Mouse (Mus musculus): ENCODE results near the gene Ppil1. TPM values are rescaled to one million over a fixed set of nuclear protein-coding genes. Genes with fewer than 3 reads are reported as not detected.
A peak's percentile ranks its signal among the peaks of the same experiment; 100 is the strongest.
"Not testable (repeated sequence)": the region's sequence is repeated elsewhere in the genome, so short reads cannot be mapped to it uniquely, and the experiment has no call there.

Gene Ppil1
- polyA plus RNA-seq, 1 experiment from 2014 or later: 101 TPM

GRCm38 (mm10) chr17:29269349-29269706, 5.3 kb upstream of the Ppil1 start:
- peak overlapping the region; percentile 57 for H3K4me2 ChIP-seq (replicated peaks)
- peak overlapping the region; percentile 80 for H3K9ac ChIP-seq
- DNase-seq (ENCODE audit: low spot score) (no peak), ATAC-seq (ENCODE audit: low FRiP score) (no peak)
- H3K4me1 ChIP-seq (replicated peaks; ENCODE audit: control insufficient read depth, insufficient read depth, low read length): peaks cover 9% of the 10 kb centered on the region
- H3K27me3 ChIP-seq (ENCODE audit: control insufficient read depth, insufficient read depth, low read length): no peaks in the 10 kb centered on the region
- H3K27ac ChIP-seq: peak overlapping the region; percentile 82
- 18% methylated on average over 10 of the region's 10 CpGs for WGBS
- no peaks in the 10 kb centered on the region for H3K36me3 ChIP-seq (replicated peaks; ENCODE audit: control insufficient read depth, insufficient read depth)
- peak overlapping the region; percentile 63 for H3K4me3 ChIP-seq (replicated peaks; ENCODE audit: low read length)
- H3K9me3 ChIP-seq (ENCODE audit: control insufficient read depth, low read length): no peaks in the 10 kb centered on the region

GRCm38 (mm10) chr17:29268682-29269348, 4.8 kb upstream of the Ppil1 start, which contains the start of gene BC004004:
TSS of gene BC004004 (plus strand) at chr17:29268788.
- under 1% methylated on average over 63 of the region's 63 CpGs for WGBS
- Histone ChIP-seq H3K4me1 (replicated peaks; ENCODE audit: control insufficient read depth, insufficient read depth, low read length) (peaks cover 9% of the 10 kb centered on the region), H3K4me2 (replicated peaks) (peak within 1 kb of the TSS; percentile 57), H3K9me3 (ENCODE audit: control insufficient read depth, low read length) (no peaks in the 10 kb centered on the region), H3K27me3 (ENCODE audit: control insufficient read depth, insufficient read depth, low read length) (no peaks in the 10 kb centered on the region), H3K4me3 (replicated peaks; ENCODE audit: low read length) (peak within 1 kb of the TSS; percentile 63), H3K9ac (peak within 1 kb of the TSS; percentile 80), H3K36me3 (replicated peaks; ENCODE audit: control insufficient read depth, insufficient read depth) (no peaks in the 10 kb centered on the region), H3K27ac (peak within 1 kb of the TSS; percentile 82)
- DNase-seq (ENCODE audit: low spot score): peak; percentile 97
- ATAC-seq (ENCODE audit: low FRiP score): peak; percentile 91

DNA sequence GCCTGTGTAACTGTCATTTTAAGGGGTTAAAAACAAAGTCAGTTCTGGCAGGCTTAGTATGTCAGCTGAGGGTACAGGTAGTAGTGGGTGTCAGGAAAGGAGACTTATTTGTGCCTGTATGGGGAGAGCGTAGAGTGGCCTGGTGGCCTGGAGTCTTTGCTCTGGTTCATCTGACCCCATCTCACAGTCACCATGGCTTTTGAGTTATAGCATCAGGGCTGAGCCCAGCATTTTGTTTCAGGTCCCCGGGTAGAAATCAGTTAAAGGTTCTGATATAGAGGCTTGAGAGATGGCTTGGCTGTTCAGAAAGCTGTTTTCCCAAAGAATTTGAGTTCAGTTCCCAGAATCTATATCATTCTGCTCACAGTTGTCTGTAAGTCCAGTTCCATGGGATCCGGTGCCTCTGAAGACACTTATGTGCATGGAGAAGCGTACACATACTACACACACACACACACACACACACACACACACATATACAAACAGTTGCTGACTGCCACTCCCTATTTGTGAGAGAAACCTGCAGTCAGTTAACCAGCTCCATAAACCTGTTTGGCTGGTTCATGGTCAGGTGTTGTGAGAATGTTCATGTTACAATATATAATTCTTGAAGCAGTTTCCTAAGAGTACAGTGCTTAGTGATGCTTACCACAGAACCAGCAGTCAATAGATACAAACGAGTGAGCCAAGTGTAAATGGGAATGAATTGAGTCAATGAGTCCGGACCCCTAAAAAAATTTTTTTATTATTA, 4.1 kb upstream of the Ppil1 start:
- peak; percentile 4; the same call in 1 of the 2 replicates for ATAC-seq (ENCODE audit: low FRiP score)
- WGBS: 59% methylated on average over 6 of the region's 6 CpGs
- peak overlapping the region; percentile 82 for H3K27ac ChIP-seq
- no peak for DNase-seq (ENCODE audit: low spot score)
- H3K4me2 ChIP-seq (replicated peaks): peak overlapping the region; percentile 57
- peaks cover 12% of the 10 kb centered on the region for H3K4me1 ChIP-seq (replicated peaks; ENCODE audit: control insufficient read depth, insufficient read depth, low read length)
- H3K36me3 ChIP-seq (replicated peaks; ENCODE audit: control insufficient read depth, insufficient read depth): no peaks in the 10 kb centered on the region
- peak overlapping the region; percentile 63 for H3K4me3 ChIP-seq (replicated peaks; ENCODE audit: low read length)
- H3K9me3 ChIP-seq (ENCODE audit: control insufficient read depth, low read length): no peaks in the 10 kb centered on the region
- no peaks in the 10 kb centered on the region for H3K27me3 ChIP-seq (ENCODE audit: control insufficient read depth, insufficient read depth, low read length)
- peak overlapping the region; percentile 80 for H3K9ac ChIP-seq

GRCm38 (mm10) chr17:29267040-29267439, 3.1 kb upstream of the Ppil1 start:
- WGBS: 97% methylated on average over 2 of the region's 2 CpGs
- H3K27ac ChIP-seq; H3K9ac ChIP-seq; H3K4me2 ChIP-seq (replicated peaks); H3K9me3 ChIP-seq (ENCODE audit: control insufficient read depth, low read length); H3K27me3 ChIP-seq (ENCODE audit: control insufficient read depth, insufficient read depth, low read length); H3K36me3 ChIP-seq (replicated peaks; ENCODE audit: control insufficient read depth, insufficient read depth); DNase-seq (ENCODE audit: low spot score); H3K4me3 ChIP-seq (replicated peaks; ENCODE audit: low read length); ATAC-seq (ENCODE audit: low FRiP score): not testable (repeated sequence)
- peaks cover 23% of the 10 kb centered on the region for H3K4me1 ChIP-seq (replicated peaks; ENCODE audit: control insufficient read depth, insufficient read depth, low read length)

DNA sequence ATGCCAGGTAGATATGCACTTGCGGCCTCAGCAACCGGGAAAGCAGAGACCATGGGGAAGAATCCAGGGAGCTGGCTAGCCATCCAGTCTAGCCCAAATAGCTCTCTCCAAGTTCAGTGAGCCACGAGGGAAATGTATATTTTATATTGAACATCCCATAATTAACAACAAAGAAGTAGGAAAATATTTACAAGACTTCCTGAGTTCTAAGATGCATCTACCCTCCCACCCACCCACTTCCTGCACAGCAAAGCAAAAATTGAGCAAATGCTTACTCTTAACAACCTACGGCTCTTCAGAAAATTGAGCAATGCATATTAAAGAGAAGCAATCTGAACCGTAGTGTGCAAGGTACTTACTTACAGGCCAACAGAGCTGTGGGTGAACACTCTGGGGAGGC, 774 bp upstream of the Ppil1 start:
- H3K27me3 ChIP-seq (ENCODE audit: control insufficient read depth, insufficient read depth, low read length): no peaks in the 10 kb centered on the region
- no peak overlapping the region for H3K27ac ChIP-seq
- peaks cover 19% of the 10 kb centered on the region for H3K4me1 ChIP-seq (replicated peaks; ENCODE audit: control insufficient read depth, insufficient read depth, low read length)
- ATAC-seq (ENCODE audit: low FRiP score) (no peak), DNase-seq (ENCODE audit: low spot score) (no peak)
- peaks cover 12% of the 10 kb centered on the region; the same call in 1 of the 2 replicates for H3K36me3 ChIP-seq (replicated peaks; ENCODE audit: control insufficient read depth, insufficient read depth)
- peak overlapping the region; percentile 61 for H3K4me2 ChIP-seq (replicated peaks)
- 89% methylated on average over 5 of the region's 5 CpGs for WGBS
- H3K9me3 ChIP-seq (ENCODE audit: control insufficient read depth, low read length): no peaks in the 10 kb centered on the region
- peak overlapping the region; percentile 73 for H3K9ac ChIP-seq
- H3K4me3 ChIP-seq (replicated peaks; ENCODE audit: low read length): peak overlapping the region; percentile 71

GRCm38 (mm10) chr17:29263417-29263816, 569 bp downstream of the Ppil1 start:
- 0 out of 2 replicates have a peak, but pooled peaks have one; percentile 10 for ATAC-seq (ENCODE audit: low FRiP score)
- H3K4me1 ChIP-seq (replicated peaks; ENCODE audit: control insufficient read depth, insufficient read depth, low read length): peaks cover 14% of the 10 kb centered on the region

GRCm38 (mm10) chr17:29262259-29262649, 1.7 kb downstream of the Ppil1 start:
- ATAC-seq (ENCODE audit: low FRiP score): no peak
- Histone ChIP-seq H3K9me3 (ENCODE audit: control insufficient read depth, low read length) (no peaks in the 10 kb centered on the region), H3K27ac (no peak overlapping the region), H3K36me3 (replicated peaks; ENCODE audit: control insufficient read depth, insufficient read depth) (peaks cover 28% of the 10 kb centered on the region), H3K27me3 (ENCODE audit: control insufficient read depth, insufficient read depth, low read length) (no peaks in the 10 kb centered on the region), H3K4me1 (replicated peaks; ENCODE audit: control insufficient read depth, insufficient read depth, low read length) (peaks cover 14% of the 10 kb centered on the region), H3K9ac (no peak overlapping the region; the same call in 1 of the 2 replicates), H3K4me2 (replicated peaks) (peak overlapping the region; percentile 61), H3K4me3 (replicated peaks; ENCODE audit: low read length) (no peak overlapping the region)
- no peak for DNase-seq (ENCODE audit: low spot score)
- WGBS: 56% methylated on average over 2 of the region's 2 CpGs

More at GRCm38 (mm10) chr17:29263417-29263816, 569 bp downstream of the Ppil1 start:
- peak overlapping the region; percentile 61 for H3K4me2 ChIP-seq (replicated peaks)
- peak overlapping the region; percentile 73 for H3K9ac ChIP-seq
- H3K27ac ChIP-seq: peak overlapping the region; percentile 97
- no peak for DNase-seq (ENCODE audit: low spot score)
- H3K27me3 ChIP-seq (ENCODE audit: control insufficient read depth, insufficient read depth, low read length): no peaks in the 10 kb centered on the region
- H3K36me3 ChIP-seq (replicated peaks; ENCODE audit: control insufficient read depth, insufficient read depth): peaks cover 18% of the 10 kb centered on the region; the same call in 1 of the 2 replicates
- H3K9me3 ChIP-seq (ENCODE audit: control insufficient read depth, low read length): no peaks in the 10 kb centered on the region
- 1% methylated on average over 14 of the region's 14 CpGs for WGBS
- peak overlapping the region; percentile 71 for H3K4me3 ChIP-seq (replicated peaks; ENCODE audit: low read length)

- Histone ChIP-seq H3K9me3 (ENCODE audit: control insufficient read depth, low read length) (no peaks in the 10 kb centered on the region), H3K27me3 (ENCODE audit: control insufficient read depth, insufficient read depth, low read length) (no peaks in the 10 kb centered on the region), H3K27ac (no peak overlapping the region), H3K4me1 (replicated peaks; ENCODE audit: control insufficient read depth, insufficient read depth, low read length) (peaks cover 14% of the 10 kb centered on the region), H3K9ac (no peak overlapping the region; the same call in 1 of the 2 replicates), H3K36me3 (replicated peaks; ENCODE audit: control insufficient read depth, insufficient read depth) (peaks cover 33% of the 10 kb centered on the region), H3K4me2 (replicated peaks) (0 out of 2 replicates have a peak overlapping the region, but pooled peaks have one; percentile 61), H3K4me3 (replicated peaks; ENCODE audit: low read length) (no peak overlapping the region)
- DNase-seq (ENCODE audit: low spot score): no peak
- 91% methylated on average over 22 of the region's 22 CpGs for WGBS
- ATAC-seq (ENCODE audit: low FRiP score): no peak
Observed at GRCm38 (mm10) chr17:29261603-29262258, 2.3 kb downstream of the Ppil1 start.

DNA sequence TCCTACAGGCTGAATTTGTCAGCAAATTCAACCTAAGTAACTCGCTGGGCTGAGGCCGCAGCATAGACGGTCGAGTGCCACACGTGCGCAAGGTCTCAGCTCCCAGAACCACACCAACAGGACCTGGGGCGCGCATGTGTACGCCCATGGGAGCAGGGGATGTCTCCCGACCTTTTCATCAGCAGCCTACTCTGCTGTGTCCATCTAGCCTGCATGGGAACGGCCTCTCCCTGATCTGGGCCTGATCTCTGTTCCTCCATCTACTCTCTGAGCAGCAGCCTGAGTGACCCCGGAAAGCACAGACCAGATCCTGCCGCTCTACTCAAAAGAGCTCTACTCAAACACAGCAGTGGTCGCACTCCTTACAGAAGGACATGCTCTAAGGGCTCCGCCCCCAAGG, 3.5 kb downstream of the Ppil1 start:
- H3K4me1 ChIP-seq (replicated peaks; ENCODE audit: control insufficient read depth, insufficient read depth, low read length): peaks cover 14% of the 10 kb centered on the region
- H3K4me2 ChIP-seq (replicated peaks): no peak overlapping the region
- H3K9me3 ChIP-seq (ENCODE audit: control insufficient read depth, low read length): no peaks in the 10 kb centered on the region
- H3K4me3 ChIP-seq (replicated peaks; ENCODE audit: low read length): no peak overlapping the region
- ATAC-seq (ENCODE audit: low FRiP score) (no peak), DNase-seq (ENCODE audit: low spot score) (no peak)
- H3K9ac ChIP-seq: no peak overlapping the region
- no peak overlapping the region for H3K27ac ChIP-seq
- peaks cover 44% of the 10 kb centered on the region for H3K36me3 ChIP-seq (replicated peaks; ENCODE audit: control insufficient read depth, insufficient read depth)
- 87% methylated on average over 15 of the region's 15 CpGs for WGBS
- no peaks in the 10 kb centered on the region for H3K27me3 ChIP-seq (ENCODE audit: control insufficient read depth, insufficient read depth, low read length)
